Comparison of ENCODE assay signal across 35 mouse cellular contexts in the genomic region with DNA sequence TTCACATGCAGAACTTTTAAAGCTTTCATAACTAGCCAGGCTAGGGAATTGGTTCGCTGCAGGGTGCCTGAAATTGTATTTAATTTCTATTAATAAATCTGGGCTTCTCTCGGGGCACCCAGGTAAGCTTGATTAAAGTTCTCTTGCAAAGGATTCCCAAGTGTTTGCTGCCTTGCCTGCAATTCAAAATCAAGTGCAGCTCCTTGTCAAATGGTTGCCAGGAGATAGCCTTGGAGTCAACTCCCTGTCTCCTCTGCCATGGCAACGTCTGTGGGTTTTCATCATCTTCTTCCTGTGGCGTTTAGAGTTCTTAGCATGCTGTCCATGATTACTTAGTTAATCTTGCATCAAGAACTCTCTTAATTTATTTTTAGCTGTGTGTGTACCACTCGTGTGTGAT. TPM values are rescaled to one million over a fixed set of nuclear protein-coding genes. Genes with fewer than 3 reads are reported as not detected.
DNase-seq lines count a peak whose midpoint lies in the region; ATAC-seq lines count a peak whose summit lies in the region.
"Had no signal": no experiment of that assay in that cellular context is flagged by ENCODE, and none has a peak within 500 bp of the region (broad histone marks: within the 10 kb centered on the region; RNA-seq: fewer than 3 reads in every experiment).

No protein-coding gene starts in this region.

- H3K27me3 ChIP-seq in hindbrain, embryonic 15.5 days, result no peaks in the 10 kb centered on the region
- no peaks in the 10 kb centered on the region for H3K27me3 ChIP-seq in hindbrain, embryonic 14.5 days (ENCODE audit: control insufficient read depth, insufficient read depth, low read length)
- H3K27me3 ChIP-seq: embryonic facial prominence, embryonic 15.5 days; forebrain, embryonic 12.5 days; limb, embryonic 13.5 days; lung, embryonic 15.5 days; midbrain, embryonic 12.5 days; neural tube, embryonic 12.5 days; stomach, embryonic 15.5 days had no signal

- no peak overlapping the region for H3K27ac ChIP-seq in hindbrain, embryonic 15.5 days (replicated peaks)
- no peak overlapping the region for H3K27ac ChIP-seq in hindbrain, embryonic 14.5 days
- H3K27ac ChIP-seq: embryonic facial prominence, embryonic 10.5 days; embryonic facial prominence, embryonic 15.5 days; forebrain, embryonic 12.5 days; layer of hippocampus, adult 2 months; limb, embryonic 13.5 days; lung, embryonic 15.5 days; midbrain, embryonic 12.5 days; neural tube, embryonic 12.5 days; stomach, embryonic 15.5 days had no signal

- H3K36me3 ChIP-seq in hindbrain, embryonic 15.5 days, result no peaks in the 10 kb centered on the region
- no peaks in the 10 kb centered on the region for H3K36me3 ChIP-seq in hindbrain, embryonic 14.5 days (replicated peaks; ENCODE audit: control insufficient read depth, insufficient read depth)
- H3K36me3 ChIP-seq: embryonic facial prominence, embryonic 10.5 days; embryonic facial prominence, embryonic 15.5 days; forebrain, embryonic 12.5 days; limb, embryonic 13.5 days; lung, embryonic 15.5 days; midbrain, embryonic 12.5 days; neural tube, embryonic 12.5 days; stomach, embryonic 15.5 days had no signal

- no peaks in the 10 kb centered on the region for H3K9me3 ChIP-seq in hindbrain, embryonic 15.5 days
- H3K9me3 ChIP-seq in hindbrain, embryonic 14.5 days (ENCODE audit: control insufficient read depth, low read length), result no peaks in the 10 kb centered on the region
- H3K9me3 ChIP-seq: embryonic facial prominence, embryonic 10.5 days; embryonic facial prominence, embryonic 15.5 days; forebrain, embryonic 12.5 days; limb, embryonic 13.5 days; lung, embryonic 15.5 days; midbrain, embryonic 12.5 days; neural tube, embryonic 12.5 days; stomach, embryonic 15.5 days had no signal

- 55% methylated on average over 5 of the region's 5 CpGs for WGBS in hindbrain, embryonic 15.5 days
- 60% methylated on average over 5 of the region's 5 CpGs for WGBS in hindbrain, embryonic 14.5 days

- H3K9ac ChIP-seq in hindbrain, embryonic 15.5 days, result no peak overlapping the region
- no peak overlapping the region for H3K9ac ChIP-seq in hindbrain, embryonic 14.5 days
- H3K9ac ChIP-seq: embryonic facial prominence, embryonic 15.5 days; forebrain, embryonic 12.5 days; limb, embryonic 13.5 days; lung, embryonic 15.5 days; midbrain, embryonic 12.5 days; neural tube, embryonic 12.5 days; stomach, embryonic 15.5 days had no signal

- intact Hi-C loops in left cerebral cortex, postnatal 25 days (cut with DNase I), result no loop called here

- 0 out of 2 replicates have a peak, but pooled peaks cover 4% of the 10 kb centered on the region for H3K4me1 ChIP-seq in hindbrain, embryonic 15.5 days (replicated peaks)
- no peaks in the 10 kb centered on the region for H3K4me1 ChIP-seq in hindbrain, embryonic 14.5 days (replicated peaks; ENCODE audit: control insufficient read depth, insufficient read depth, low read length)
- H3K4me1 ChIP-seq: embryonic facial prominence, embryonic 10.5 days; embryonic facial prominence, embryonic 15.5 days; forebrain, embryonic 12.5 days; limb, embryonic 13.5 days; lung, embryonic 15.5 days; midbrain, embryonic 12.5 days; neural tube, embryonic 12.5 days; stomach, embryonic 15.5 days had no signal

- no peak overlapping the region for H3K4me3 ChIP-seq in hindbrain, embryonic 15.5 days
- no peak overlapping the region for H3K4me3 ChIP-seq in hindbrain, embryonic 14.5 days (replicated peaks; ENCODE audit: low read length)
- H3K4me3 ChIP-seq: embryonic facial prominence, embryonic 10.5 days; embryonic facial prominence, embryonic 15.5 days; forebrain, embryonic 12.5 days; layer of hippocampus, adult 2 months; limb, embryonic 13.5 days; lung, embryonic 15.5 days; midbrain, embryonic 12.5 days; myocyte; neural tube, embryonic 12.5 days; stomach, embryonic 15.5 days had no signal

- no peak for DNase-seq in hindbrain, embryonic 14.5 days (ENCODE audit: low spot score)
- DNase-seq in left cerebral cortex, postnatal 25 days (ENCODE audit: low spot score in 2 of 2), result peak; percentile 15
- no peak for DNase-seq in left cerebral cortex, adult 11 months (ENCODE audit: low spot score)
- peak; percentile 27 to 68 for DNase-seq in right cerebral cortex, postnatal 10 days (ENCODE audit: low spot score in 2 of 2)
- DNase-seq in right cerebral cortex, adult 18-20 months, result no peak
- DNase-seq in kidney, postnatal 36 days, result no peak
- DNase-seq: adrenal gland, postnatal 14 days; cerebellum, adult 2 months; cerebellum, postnatal 25 days; gastrocnemius, postnatal 14 days; kidney, adult 11 months; kidney, postnatal 14 days; lung, postnatal 36 days; right cerebral cortex, postnatal 14 days; thymus, postnatal 14 days had no signal

- H3K4me2 ChIP-seq in hindbrain, embryonic 15.5 days, result no peak overlapping the region
- no peak overlapping the region for H3K4me2 ChIP-seq in hindbrain, embryonic 14.5 days (replicated peaks)
- H3K4me2 ChIP-seq: embryonic facial prominence, embryonic 15.5 days; forebrain, embryonic 12.5 days; heart, embryonic 11.5 days; limb, embryonic 13.5 days; liver, embryonic 11.5 days; lung, embryonic 15.5 days; midbrain, embryonic 12.5 days; neural tube, embryonic 12.5 days; stomach, embryonic 15.5 days had no signal

- ATAC-seq in hindbrain, embryonic 15.5 days (ENCODE audit: low FRiP score, low read depth), result peak; percentile 27; the same call in 1 of the 2 replicates
- no peak for ATAC-seq in hindbrain, embryonic 14.5 days (ENCODE audit: low FRiP score)
- ATAC-seq: CD4-positive, CD25-positive, alpha-beta regulatory T cell, adult 4 months; inflammation-experienced regulatory T-cells, adult 6 months had no signal

RNA-seq across cellular contexts. Expression of gene Acmsd, which starts 22.9 kb away (rescaled TPM):
- 0.08 and 0.12 TPM in 2 replicates for polyA plus RNA-seq in hindbrain, embryonic 15.5 days (2015; fragmentation: Nextera tagmentation; extraction: Ambion mirVana)
- 0.17 TPM in 1 of 2 replicates, not detected in the other for polyA plus RNA-seq in hindbrain, embryonic 14.5 days (2014; fragmentation: Nextera tagmentation; extraction: Ambion mirVana)
- not detected for total RNA-seq in left cerebral cortex, postnatal 25 days (2021)
- total RNA-seq: gastrocnemius, postnatal 14 days; granulocyte monocyte progenitor cell, adult 5-6 weeks; layer of hippocampus, adult 2 months; layer of hippocampus, postnatal 14 days had no signal
- polyA plus RNA-seq: inflammation-experienced regulatory T-cells, adult 6 months; kidney, embryonic 14.5 days; myocyte; neural tube, embryonic 12.5 days; urinary bladder, adult 2 months had no signal

RNA-seq across cellular contexts. Expression of gene Tmem163, which starts 26.9 kb away (rescaled TPM):
- polyA plus RNA-seq in hindbrain, embryonic 15.5 days (2015; fragmentation: Nextera tagmentation; extraction: Ambion mirVana), result 49.5 and 56.9 TPM in 2 replicates
- 55.6 and 61.5 TPM in 2 replicates for polyA plus RNA-seq in hindbrain, embryonic 14.5 days (2014; fragmentation: Nextera tagmentation; extraction: Ambion mirVana)
- 10 to 100 TPM; 25.7 to 25.9 TPM for total RNA-seq in left cerebral cortex, postnatal 25 days (2021)
- total RNA-seq: gastrocnemius, postnatal 14 days; granulocyte monocyte progenitor cell, adult 5-6 weeks; hematopoietic stem cell, adult 5-6 weeks had no signal
- polyA plus RNA-seq: myocyte had no signal

Comparison
In these comparisons a context has a peak if more than half of its experiments do, and no peak if none do; other contexts are left out.
1. DNase-seq: peak in left cerebral cortex, postnatal 25 days (2 of 2) and right cerebral cortex, postnatal 10 days (2 of 2); none in hindbrain, embryonic 14.5 days (single experiment), left cerebral cortex, adult 11 months (single experiment), right cerebral cortex, adult 18-20 months (single experiment) and kidney, postnatal 36 days (0 of 2).